Mouse (Mus musculus): ENCODE results near the gene Axl. TPM values are rescaled to one million over a fixed set of nuclear protein-coding genes. Genes with fewer than 3 reads are reported as not detected.
A peak's percentile ranks its signal among the peaks of the same experiment; 100 is the strongest.
"Not testable (repeated sequence)": the region's sequence is repeated elsewhere in the genome, so short reads cannot be mapped to it uniquely, and the experiment has no call there.

The Axl gene
- total RNA-seq, 1 experiment from 2014 or later, result 0.96 TPM

- no peak for ATAC-seq (replicated peaks; ENCODE audit: low read depth, poor library complexity, severe bottlenecking)
These were observed 10.0 kb upstream of the Axl start for GRCm38 (mm10) chr7:25798540-25798939.

- ATAC-seq (replicated peaks; ENCODE audit: low read depth, poor library complexity, severe bottlenecking), result no peak
These were observed 6.3 kb upstream of the Axl start for GRCm38 (mm10) chr7:25794775-25795174.

- ATAC-seq (replicated peaks; ENCODE audit: low read depth, poor library complexity, severe bottlenecking), result no peak
These were observed 5.2 kb upstream of the Axl start for GRCm38 (mm10) chr7:25793679-25794078.

- not testable (repeated sequence) for ATAC-seq (replicated peaks; ENCODE audit: low read depth, poor library complexity, severe bottlenecking)
These were observed 4.5 kb upstream of the Axl start for GRCm38 (mm10) chr7:25792966-25793365.

- ATAC-seq (replicated peaks; ENCODE audit: low read depth, poor library complexity, severe bottlenecking), result peak; percentile 76
These were observed 2.1 kb upstream of the Axl start for GRCm38 (mm10) chr7:25790615-25791014.

- ATAC-seq (replicated peaks; ENCODE audit: low read depth, poor library complexity, severe bottlenecking), result no peak
These were observed 580 bp upstream of the Axl start for GRCm38 (mm10) chr7:25789129-25789440.

GRCm38 (mm10) chr7:25787456-25788219, 867 bp downstream of the Axl start:
- no peak for ATAC-seq (replicated peaks; ENCODE audit: low read depth, poor library complexity, severe bottlenecking)

- ATAC-seq (replicated peaks; ENCODE audit: low read depth, poor library complexity, severe bottlenecking), result no peak
These were observed 1.5 kb downstream of the Axl start for GRCm38 (mm10) chr7:25786974-25787373.

GRCm38 (mm10) chr7:25785752-25786151, 2.8 kb downstream of the Axl start:
- ATAC-seq (replicated peaks; ENCODE audit: low read depth, poor library complexity, severe bottlenecking), result no peak

GRCm38 (mm10) chr7:25784808-25785207, 3.7 kb downstream of the Axl start:
- ATAC-seq (replicated peaks; ENCODE audit: low read depth, poor library complexity, severe bottlenecking), result no peak

- no peak for ATAC-seq (replicated peaks; ENCODE audit: low read depth, poor library complexity, severe bottlenecking)
These were observed 4.8 kb downstream of the Axl start for GRCm38 (mm10) chr7:25783746-25784145.

- peak; percentile 52 for ATAC-seq (replicated peaks; ENCODE audit: low read depth, poor library complexity, severe bottlenecking)
These were observed 5.8 kb downstream of the Axl start for GRCm38 (mm10) chr7:25782744-25783143.

GRCm38 (mm10) chr7:25781937-25782610, 6.4 kb downstream of the Axl start:
- ATAC-seq (replicated peaks; ENCODE audit: low read depth, poor library complexity, severe bottlenecking), result no peak

GRCm38 (mm10) chr7:25781321-25781936, 7.1 kb downstream of the Axl start:
- ATAC-seq (replicated peaks; ENCODE audit: low read depth, poor library complexity, severe bottlenecking), result peak; percentile 23

GRCm38 (mm10) chr7:25780753-25781152, 7.8 kb downstream of the Axl start:
- no peak for ATAC-seq (replicated peaks; ENCODE audit: low read depth, poor library complexity, severe bottlenecking)

- no peak for ATAC-seq (replicated peaks; ENCODE audit: low read depth, poor library complexity, severe bottlenecking)
These were observed 8.5 kb downstream of the Axl start for GRCm38 (mm10) chr7:25780021-25780420.

GRCm38 (mm10) chr7:25768229-25768628, 20.3 kb downstream of the Axl start:
- ATAC-seq (replicated peaks; ENCODE audit: low read depth, poor library complexity, severe bottlenecking), result no peak

- ATAC-seq (replicated peaks; ENCODE audit: low read depth, poor library complexity, severe bottlenecking), result 0 out of 2 replicates have a peak, but pooled peaks have one; percentile 28
These were observed 22.4 kb downstream of the Axl start for GRCm38 (mm10) chr7:25766108-25766507.

GRCm38 (mm10) chr7:25764221-25764620, 24.3 kb downstream of the Axl start:
- ATAC-seq (replicated peaks; ENCODE audit: low read depth, poor library complexity, severe bottlenecking), result peak; percentile 34; the same call in 1 of the 2 replicates

GRCm38 (mm10) chr7:25763678-25764077, 24.8 kb downstream of the Axl start:
- ATAC-seq (replicated peaks; ENCODE audit: low read depth, poor library complexity, severe bottlenecking), result no peak

- no peak for ATAC-seq (replicated peaks; ENCODE audit: low read depth, poor library complexity, severe bottlenecking)
These were observed 27.2 kb downstream of the Axl start for GRCm38 (mm10) chr7:25761354-25761753.

Data from common myeloid progenitor, adult 5-6 weeks (primary cell).